Mouse (Mus musculus): ENCODE data around the gene Map2k1.

GRCm38 (mm10) chr9:64225805-64226204 lies 27.6 kb downstream of the Map2k1 start:
- TF ChIP-seq POLR2A (IDR thresholded peaks at IDR 0.05; ENCODE audit: insufficient read depth, low read depth, low read length): no peak
- no peak for TF ChIP-seq EP300 (IDR thresholded peaks at IDR 0.05; ENCODE audit: insufficient read depth, low read depth, low read length)
